Mouse (Mus musculus): ENCODE results near the gene Rapgef4. TPM values are rescaled to one million over a fixed set of nuclear protein-coding genes. Genes with fewer than 3 reads are reported as not detected.

Rapgef4 gene
- polyA plus RNA-seq, 1 experiment from 2014 or later, result 3.6 TPM

- WGBS, result 14% methylated on average over 5 of the region's 5 CpGs
- Histone ChIP-seq H3K9ac (ENCODE audit: low read length) (no peak overlapping the region), H3K36me3 (ENCODE audit: control insufficient read depth, insufficient read depth, low read length) (no peaks in the 10 kb centered on the region), H3K27ac (replicated peaks) (peak overlapping the region; percentile 40; the same call in 1 of the 2 replicates), H3K4me1 (replicated peaks; ENCODE audit: control insufficient read depth, insufficient read depth) (no peaks in the 10 kb centered on the region), H3K27me3 (ENCODE audit: control insufficient read depth, insufficient read depth, low read length) (no peaks in the 10 kb centered on the region), H3K4me2 (replicated peaks; ENCODE audit: low read depth) (no peak overlapping the region), H3K4me3 (ENCODE audit: low read depth, low read length) (no peak overlapping the region), H3K9me3 (ENCODE audit: control insufficient read depth, low read length) (no peaks in the 10 kb centered on the region)
- DNase-seq (ENCODE audit: low spot score) (peak; percentile 19), ATAC-seq (ENCODE audit: low FRiP score, low TSS enrichment) (peak; percentile 64; the same call in 1 of the 2 replicates)
- TF ChIP-seq CTCF (IDR thresholded peaks at IDR 0.05; ENCODE audit: low read depth) (no peak), EP300 (optimal IDR thresholded peaks at IDR 0.05) (peak; percentile 9)
These were observed 35.0 kb downstream of the Rapgef4 start for GRCm38 (mm10) chr2:72016013-72016412.

- H3K36me3 ChIP-seq (ENCODE audit: control insufficient read depth, insufficient read depth, low read length), result no peaks in the 10 kb centered on the region
- H3K27me3 ChIP-seq (ENCODE audit: control insufficient read depth, insufficient read depth, low read length), result no peaks in the 10 kb centered on the region
- H3K4me3 ChIP-seq (ENCODE audit: low read depth, low read length), result no peak overlapping the region
- 87% methylated on average over 2 of the region's 2 CpGs for WGBS
- H3K9me3 ChIP-seq (ENCODE audit: control insufficient read depth, low read length), result no peaks in the 10 kb centered on the region
- no peak for DNase-seq (ENCODE audit: low spot score)
- TF ChIP-seq EP300 (optimal IDR thresholded peaks at IDR 0.05) (no peak), CTCF (IDR thresholded peaks at IDR 0.05; ENCODE audit: low read depth) (no peak)
- ATAC-seq (ENCODE audit: low FRiP score, low TSS enrichment), result no peak
- H3K4me1 ChIP-seq (replicated peaks; ENCODE audit: control insufficient read depth, insufficient read depth), result no peaks in the 10 kb centered on the region
- no peak overlapping the region for H3K9ac ChIP-seq (ENCODE audit: low read length)
- no peak overlapping the region for H3K4me2 ChIP-seq (replicated peaks; ENCODE audit: low read depth)
- no peak overlapping the region for H3K27ac ChIP-seq (replicated peaks)
These were observed 36.1 kb downstream of the Rapgef4 start for GRCm38 (mm10) chr2:72017168-72017567.

- Histone ChIP-seq H3K9ac (ENCODE audit: low read length) (no peak overlapping the region), H3K36me3 (ENCODE audit: control insufficient read depth, insufficient read depth, low read length) (no peaks in the 10 kb centered on the region), H3K4me2 (replicated peaks; ENCODE audit: low read depth) (no peak overlapping the region), H3K4me3 (ENCODE audit: low read depth, low read length) (no peak overlapping the region), H3K27me3 (ENCODE audit: control insufficient read depth, insufficient read depth, low read length) (no peaks in the 10 kb centered on the region), H3K27ac (replicated peaks) (no peak overlapping the region), H3K9me3 (ENCODE audit: control insufficient read depth, low read length) (no peaks in the 10 kb centered on the region), H3K4me1 (replicated peaks; ENCODE audit: control insufficient read depth, insufficient read depth) (no peaks in the 10 kb centered on the region)
- 89% methylated on average over 1 of the region's 1 CpGs for WGBS
- no peak for ATAC-seq (ENCODE audit: low FRiP score, low TSS enrichment)
- DNase-seq (ENCODE audit: low spot score), result no peak
- TF ChIP-seq CTCF (IDR thresholded peaks at IDR 0.05; ENCODE audit: low read depth) (no peak), EP300 (optimal IDR thresholded peaks at IDR 0.05) (no peak)
These were observed 37.7 kb downstream of the Rapgef4 start for GRCm38 (mm10) chr2:72018736-72019135.

- WGBS, result 91% methylated on average over 15 of the region's 15 CpGs
- ATAC-seq (ENCODE audit: low FRiP score, low TSS enrichment) (no peak), DNase-seq (ENCODE audit: low spot score) (no peak)
- no peak overlapping the region for H3K4me2 ChIP-seq (replicated peaks; ENCODE audit: low read depth)
- H3K4me3 ChIP-seq (ENCODE audit: low read depth, low read length), result no peak overlapping the region
- no peaks in the 10 kb centered on the region for H3K36me3 ChIP-seq (ENCODE audit: control insufficient read depth, insufficient read depth, low read length)
- H3K27me3 ChIP-seq (ENCODE audit: control insufficient read depth, insufficient read depth, low read length), result no peaks in the 10 kb centered on the region
- H3K9ac ChIP-seq (ENCODE audit: low read length), result no peak overlapping the region
- no peaks in the 10 kb centered on the region for H3K9me3 ChIP-seq (ENCODE audit: control insufficient read depth, low read length)
- no peaks in the 10 kb centered on the region for H3K4me1 ChIP-seq (replicated peaks; ENCODE audit: control insufficient read depth, insufficient read depth)
- TF ChIP-seq CTCF (IDR thresholded peaks at IDR 0.05; ENCODE audit: low read depth) (no peak), EP300 (optimal IDR thresholded peaks at IDR 0.05) (no peak)
- no peak overlapping the region for H3K27ac ChIP-seq (replicated peaks)
These were observed 39.7 kb downstream of the Rapgef4 start for GRCm38 (mm10) chr2:72020755-72021154.

GRCm38 (mm10) chr2:72021440-72021839, 40.4 kb downstream of the Rapgef4 start:
- no peak for DNase-seq (ENCODE audit: low spot score)
- Histone ChIP-seq H3K27ac (replicated peaks) (no peak overlapping the region), H3K4me2 (replicated peaks; ENCODE audit: low read depth) (no peak overlapping the region), H3K27me3 (ENCODE audit: control insufficient read depth, insufficient read depth, low read length) (no peaks in the 10 kb centered on the region), H3K36me3 (ENCODE audit: control insufficient read depth, insufficient read depth, low read length) (no peaks in the 10 kb centered on the region), H3K9ac (ENCODE audit: low read length) (no peak overlapping the region), H3K9me3 (ENCODE audit: control insufficient read depth, low read length) (no peaks in the 10 kb centered on the region), H3K4me3 (ENCODE audit: low read depth, low read length) (no peak overlapping the region), H3K4me1 (replicated peaks; ENCODE audit: control insufficient read depth, insufficient read depth) (no peaks in the 10 kb centered on the region)
- no peak for ATAC-seq (ENCODE audit: low FRiP score, low TSS enrichment)
- 70% methylated on average over 5 of the region's 5 CpGs for WGBS
- no peak for TF ChIP-seq EP300 (optimal IDR thresholded peaks at IDR 0.05)
- no peak for TF ChIP-seq CTCF (IDR thresholded peaks at IDR 0.05; ENCODE audit: low read depth)

GRCm38 (mm10) chr2:72021845-72022244, 40.8 kb downstream of the Rapgef4 start:
- Histone ChIP-seq H3K4me3 (ENCODE audit: low read depth, low read length) (no peak overlapping the region), H3K4me1 (replicated peaks; ENCODE audit: control insufficient read depth, insufficient read depth) (no peaks in the 10 kb centered on the region), H3K9ac (ENCODE audit: low read length) (no peak overlapping the region), H3K4me2 (replicated peaks; ENCODE audit: low read depth) (no peak overlapping the region), H3K27me3 (ENCODE audit: control insufficient read depth, insufficient read depth, low read length) (no peaks in the 10 kb centered on the region), H3K27ac (replicated peaks) (no peak overlapping the region), H3K36me3 (ENCODE audit: control insufficient read depth, insufficient read depth, low read length) (no peaks in the 10 kb centered on the region), H3K9me3 (ENCODE audit: control insufficient read depth, low read length) (no peaks in the 10 kb centered on the region)
- peak; percentile 45; the same call in 1 of the 2 replicates for ATAC-seq (ENCODE audit: low FRiP score, low TSS enrichment)
- TF ChIP-seq CTCF (IDR thresholded peaks at IDR 0.05; ENCODE audit: low read depth) (peak; percentile 41), EP300 (optimal IDR thresholded peaks at IDR 0.05) (peak; percentile 46)
- DNase-seq (ENCODE audit: low spot score), result peak; percentile 35
- WGBS, result 65% methylated on average over 3 of the region's 3 CpGs

Data from stomach, postnatal 0 days (tissue).